Mouse (Mus musculus) brain, embryonic 14.5 days (tissue): Measurements from ENCODE around the gene Odf3l1. TPM values are rescaled to one million over a fixed set of nuclear protein-coding genes. Genes with fewer than 3 reads are reported as not detected.

Source experiments
- DNase-seq: peaks from one replicate; pipeline ENCODE4 v3.0.0-alpha.2; 2011; ENCODE audit warnings: low read depth
- CTCF ChIP-seq: fragments of 200-500 bp; IDR thresholded peaks from 2 replicates; pipeline ENCODE4 v1.5.1; 2012; ENCODE audit warnings: inconsistent platforms, mild to moderate bottlenecking, moderate library complexity, borderline replicate concordance; ENCODE audit not compliant: insufficient read depth, insufficient read length; ENCODE audit errors: extremely low read depth
- POLR2A ChIP-seq: fragments of 200-500 bp; IDR thresholded peaks from 2 replicates; pipeline ENCODE4 v1.6.1; 2012; ENCODE audit warnings: mild to moderate bottlenecking, inconsistent platforms, borderline replicate concordance; ENCODE audit not compliant: poor library complexity, insufficient read depth, insufficient read length, severe bottlenecking; ENCODE audit errors: extremely low read depth
- polyA plus RNA-seq: library from polyadenylated mRNA; depleted of rRNA; stranded (reverse); fragments of >200 nt; gene quantifications from 2 replicates; pipeline ENCODE4 v1.2.3, GENCODE M21; 2012

Gene Odf3l1
- polyA plus RNA-seq, 1 experiment: 0.18 TPM

DNA sequence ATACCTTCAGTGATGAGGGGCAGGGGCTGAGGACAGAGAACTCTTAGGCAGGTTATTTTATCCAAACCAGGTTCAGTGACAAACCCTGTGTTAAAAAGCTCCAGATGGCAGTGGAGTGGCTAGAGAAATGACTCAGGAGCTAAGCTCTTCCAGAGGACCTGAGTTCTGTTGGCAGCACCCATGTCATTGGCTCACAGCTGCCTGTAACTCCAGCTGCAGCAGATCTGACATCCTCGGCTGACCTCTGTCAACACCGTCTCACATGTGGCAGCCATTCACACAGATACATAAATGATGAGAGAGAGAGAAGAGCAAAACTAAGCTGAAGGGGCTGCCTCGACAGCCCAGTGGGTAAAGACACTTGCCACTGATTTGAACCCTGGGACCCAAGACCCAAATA, 7.0 kb downstream of the Odf3l1 start:
- TF ChIP-seq CTCF (no peak), POLR2A (no peak)
- DNase-seq: no peak

GRCm38 (mm10) chr9:56851778-56852177, 12.7 kb downstream of the Odf3l1 start:
- TF ChIP-seq POLR2A (no peak), CTCF (no peak)
- DNase-seq: peak; percentile 52

- DNase-seq: no peak
- TF ChIP-seq CTCF (no peak), POLR2A (no peak)
These were observed 13.6 kb downstream of the Odf3l1 start for GRCm38 (mm10) chr9:56850905-56851252.

DNA sequence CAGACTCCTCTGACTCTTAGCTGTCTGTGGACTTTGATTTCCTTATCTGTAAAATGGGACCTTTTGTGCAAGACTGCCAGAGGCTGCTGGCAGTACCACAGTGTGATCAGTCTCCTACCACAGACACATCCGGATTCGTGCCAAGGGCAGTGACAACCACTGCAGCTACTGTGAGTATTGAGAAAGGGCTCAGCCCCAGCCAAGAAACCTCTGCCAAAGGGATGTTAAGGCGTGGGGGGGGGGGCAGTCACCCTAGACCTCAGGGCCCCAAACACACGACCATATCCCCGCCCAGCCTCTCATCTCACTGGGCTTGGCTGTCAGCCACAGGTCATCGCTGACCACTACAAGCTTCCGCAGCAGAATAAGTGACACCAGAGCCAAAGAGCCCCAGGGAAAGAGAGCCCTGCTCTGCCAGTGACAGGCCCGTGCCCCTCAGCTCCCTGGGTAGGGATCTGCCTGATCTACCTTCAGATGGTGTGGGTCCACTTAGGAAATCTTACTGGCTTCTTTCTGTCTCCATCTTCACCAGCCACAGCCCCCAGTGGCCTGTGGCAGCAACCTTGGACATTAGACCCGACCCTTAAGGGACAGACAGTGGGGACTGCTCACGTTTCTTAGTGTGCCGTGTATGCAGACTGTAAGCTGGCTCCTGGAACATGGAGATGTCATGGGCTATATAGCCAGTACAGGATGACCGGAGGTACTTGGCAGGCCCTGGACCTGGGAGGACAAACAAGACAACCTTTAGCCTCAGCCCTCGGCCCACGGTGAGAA, 14.2 kb downstream of the Odf3l1 start:
- DNase-seq: no peak
- TF ChIP-seq POLR2A (no peak), CTCF (no peak)

- peak; percentile 88 for DNase-seq
- TF ChIP-seq CTCF: peak; percentile 90
- no peak for TF ChIP-seq POLR2A
These were observed 17.0 kb downstream of the Odf3l1 start for GRCm38 (mm10) chr9:56847523-56847922.

- peak; percentile 63 for DNase-seq
- no peak for TF ChIP-seq CTCF
- TF ChIP-seq POLR2A: no peak
These were observed 19.8 kb downstream of the Odf3l1 start for GRCm38 (mm10) chr9:56844644-56845043.

- peak; percentile 75 for DNase-seq
- TF ChIP-seq CTCF: peak; percentile 90
- TF ChIP-seq POLR2A: no peak
These were observed 20.7 kb downstream of the Odf3l1 start for GRCm38 (mm10) chr9:56843679-56844188.

GRCm38 (mm10) chr9:56842303-56842719, 22.2 kb downstream of the Odf3l1 start:
- TF ChIP-seq CTCF: no peak
- no peak for TF ChIP-seq POLR2A
- peak; percentile 45 for DNase-seq

DNA sequence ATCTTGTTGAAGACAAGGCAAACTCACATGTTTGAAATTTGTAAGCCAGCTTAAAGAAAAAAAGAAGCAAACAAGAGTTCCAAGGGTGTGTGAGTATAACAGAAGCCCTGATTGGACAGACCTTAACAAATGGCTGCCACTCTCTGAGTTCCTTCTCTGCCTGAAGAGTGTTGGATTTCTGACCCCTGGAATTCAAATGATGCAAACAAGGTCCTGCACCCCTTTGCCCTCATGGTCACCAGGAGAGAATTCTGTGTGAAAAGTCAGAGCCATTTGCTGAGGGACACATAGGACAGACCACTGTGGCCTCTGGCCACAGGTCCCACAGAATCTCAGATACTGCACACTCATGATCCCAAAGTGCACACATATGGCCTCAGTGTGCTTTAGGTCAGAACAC, 22.6 kb downstream of the Odf3l1 start:
- TF ChIP-seq POLR2A: no peak
- no peak for DNase-seq

GRCm38 (mm10) chr9:56840721-56841120, 23.8 kb downstream of the Odf3l1 start:
- no peak for TF ChIP-seq POLR2A
- TF ChIP-seq CTCF: no peak
- DNase-seq: peak; percentile 66

GRCm38 (mm10) chr9:56835152-56835551, 29.3 kb downstream of the Odf3l1 start:
- no peak for DNase-seq
- no peak for TF ChIP-seq POLR2A
- no peak for TF ChIP-seq CTCF

GRCm38 (mm10) chr9:56832900-56833299, 31.6 kb downstream of the Odf3l1 start:
- no peak for TF ChIP-seq CTCF
- TF ChIP-seq POLR2A: no peak
- DNase-seq: no peak

DNA sequence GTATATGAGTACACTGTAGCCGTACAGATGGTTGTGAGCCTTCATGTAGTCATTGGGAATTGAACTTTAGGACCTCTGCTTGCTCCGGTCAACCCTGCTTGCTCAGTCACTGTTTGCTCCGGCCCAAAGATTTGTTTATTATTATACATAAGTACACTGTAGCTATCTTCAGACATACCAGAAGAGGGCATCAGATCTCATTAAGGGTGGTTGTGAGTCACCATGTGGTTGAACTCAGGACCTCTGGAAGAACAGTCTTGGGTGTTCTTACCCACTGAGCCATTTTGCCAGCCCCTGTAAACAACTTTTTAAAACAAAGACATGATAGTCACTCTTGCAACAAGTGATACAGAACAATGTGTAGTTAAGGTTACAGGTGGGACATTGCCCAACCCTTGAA, 32.6 kb downstream of the Odf3l1 start:
- TF ChIP-seq CTCF (no peak), POLR2A (no peak)
- no peak for DNase-seq

DNA sequence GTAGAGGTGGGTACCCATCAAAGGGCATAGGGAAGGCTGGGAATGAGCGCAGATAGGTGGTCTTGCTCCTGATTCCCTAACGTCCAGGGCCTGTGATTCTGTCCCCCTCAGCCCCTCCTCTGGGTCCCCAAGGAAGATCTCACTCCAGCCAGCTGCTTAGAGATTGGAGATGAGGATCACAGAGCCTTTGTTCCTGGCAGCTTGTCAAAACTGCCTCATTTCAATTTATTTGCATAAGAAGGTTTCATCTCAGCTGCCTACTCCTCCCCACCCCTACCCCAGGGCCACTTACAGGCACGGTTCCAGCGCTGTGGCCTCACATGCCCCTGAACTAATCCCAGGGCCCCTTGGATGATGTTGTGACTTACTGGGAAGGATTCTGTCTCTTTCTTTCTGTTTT, 34.3 kb downstream of the Odf3l1 start:
- TF ChIP-seq POLR2A (no peak), CTCF (no peak)

More for the DNA sequence above, 34.3 kb downstream of the Odf3l1 start:
- peak; percentile 95 for DNase-seq
